Mouse (Mus musculus): ENCODE data around the gene Tep1. TPM values are rescaled to one million over a fixed set of nuclear protein-coding genes. Genes with fewer than 3 reads are reported as not detected.

Gene Tep1
- 29.3 TPM for total RNA-seq (2023)

GRCm38 (mm10) chr14:50869889-50870804 is at the start of gene Tep1:
Gene Tep1 (minus strand): TSS chr14:50870560.

GRCm38 (mm10) chr14:50897374-50897765 is 27.0 kb upstream of the Tep1 start, which contains the start of gene Klhl33:
Gene Klhl33 (minus strand): TSS chr14:50897507.

GRCm38 (mm10) chr14:50807487-50808072 is 62.8 kb downstream of the Tep1 start, which contains the start of the genes Ccnb1ip1 and Parp2:
Gene Ccnb1ip1 (minus strand): TSS chr14:50807732.
Gene Parp2 (plus strand): TSS chr14:50807841.

DNA sequence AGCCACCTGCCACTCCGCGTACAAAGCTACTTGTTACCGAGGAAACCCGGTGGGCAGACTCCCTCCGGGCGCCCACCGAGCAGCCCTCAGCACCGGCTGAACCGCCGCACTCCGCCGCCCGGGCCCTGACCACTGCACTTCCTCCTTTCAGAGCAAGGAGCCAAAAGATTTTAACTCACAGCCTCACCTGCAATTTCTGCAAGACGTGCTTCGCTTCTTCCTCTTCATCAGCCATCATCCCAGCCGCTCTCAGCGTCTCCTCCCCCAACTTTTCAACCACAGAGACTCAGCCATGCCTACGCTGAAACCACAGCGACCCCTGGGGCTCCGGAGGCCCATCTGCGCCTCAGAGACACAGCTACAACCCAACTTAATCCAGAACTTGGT is 85.1 kb downstream of the Tep1 start, which contains the start of gene Ttc5:
TSS of gene Ttc5 (minus strand) at position 269 of the 387 bp plus-strand sequence.

Other genes with a start within 250 kb of the Tep1 start
- not detected for gene Olfr745, start 231.2 kb downstream of the Tep1 start, total RNA-seq (2023)
- gene Olfr746, start 223.5 kb downstream of the Tep1 start, total RNA-seq (2023), result not detected
- gene Olfr747, start 177.4 kb downstream of the Tep1 start, total RNA-seq (2023), result not detected
- gene Olfr748, start 163.2 kb downstream of the Tep1 start, total RNA-seq (2023), result not detected
- not detected for gene Olfr749, start 125.5 kb downstream of the Tep1 start, total RNA-seq (2023)
- 70.2 TPM for gene Ttc5, start 85.0 kb downstream of the Tep1 start, total RNA-seq (2023)
- 2.4 TPM for gene Ccnb1ip1, start 62.8 kb downstream of the Tep1 start, total RNA-seq (2023)
- 59.4 TPM for gene Parp2, start 62.7 kb downstream of the Tep1 start, total RNA-seq (2023)
- not detected for gene Klhl33, start 26.9 kb upstream of the Tep1 start, total RNA-seq (2023)
- 35.4 TPM for gene Osgep, start 54.3 kb upstream of the Tep1 start, total RNA-seq (2023)
- 43.6 TPM for gene Apex1, start 54.4 kb upstream of the Tep1 start, total RNA-seq (2023)
- gene Pip4p1, start 60.3 kb upstream of the Tep1 start, total RNA-seq (2023), result 86.2 TPM
- 32.1 TPM for gene Pnp, start 60.5 kb upstream of the Tep1 start, total RNA-seq (2023)
- gene Gm49342, start 74.0 kb upstream of the Tep1 start, total RNA-seq (2023), result 23.6 TPM
- gene Pnp2, start 85.4 kb upstream of the Tep1 start, total RNA-seq (2023), result 0.58 TPM
- not detected for gene Rnase10, start 137.2 kb upstream of the Tep1 start, total RNA-seq (2023)
- gene Rnase9, start 171.3 kb upstream of the Tep1 start, total RNA-seq (2023), result not detected
- not detected for gene Rnase11, start 179.6 kb upstream of the Tep1 start, total RNA-seq (2023)
- gene Rnase12, start 187.1 kb upstream of the Tep1 start, total RNA-seq (2023), result not detected
- gene Olfr750, start 203.9 kb upstream of the Tep1 start, total RNA-seq (2023), result not detected
- 0.37 TPM for gene Rnase4, start 220.5 kb upstream of the Tep1 start, total RNA-seq (2023)
- gene Ang, start 220.6 kb upstream of the Tep1 start, total RNA-seq (2023), result 0.77 TPM
- not detected for gene Eddm3b, start 243.9 kb upstream of the Tep1 start, total RNA-seq (2023)